Mouse (Mus musculus) layer of hippocampus, postnatal 10 days (tissue): ENCODE data around the gene Gm9508. TPM values are rescaled to one million over a fixed set of nuclear protein-coding genes. Genes with fewer than 3 reads are reported as not detected.

Source experiments
- DNase-seq, 2 experiments: peaks; one replicate each; pipeline ENCODE4 v3.0.0; 2021; ENCODE audit warnings: low spot score in 2 of 2
- total RNA-seq, 2 experiments: library from RNA; stranded (reverse); gene quantifications; 2 replicates each; pipeline ENCODE4 v1.2.3; 2021

The Gm9508 gene
- total RNA-seq, 2 experiments from 2014 or later: not detected

DNA sequence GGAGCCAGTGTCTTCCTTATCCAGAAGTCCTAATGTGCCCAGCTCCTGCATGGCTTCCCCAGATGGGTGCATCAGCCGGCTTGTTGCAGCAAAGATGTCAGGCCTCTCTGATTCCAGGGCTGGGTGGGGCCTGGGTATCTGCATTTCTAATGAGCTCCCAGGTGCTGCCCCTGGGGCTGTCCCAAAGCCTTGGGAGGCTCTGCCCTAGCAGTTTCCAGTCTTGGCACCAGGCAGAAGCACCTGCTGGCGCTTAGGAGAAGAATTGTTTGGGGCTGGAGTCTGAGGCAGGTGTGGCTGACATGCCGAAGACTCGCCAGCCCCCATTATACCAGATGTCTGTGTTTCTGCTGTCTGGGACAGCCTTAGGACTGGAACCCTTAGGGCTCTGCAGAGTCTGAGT lies 26.3 kb downstream of the Gm9508 start:
- DNase-seq: no peak

DNA sequence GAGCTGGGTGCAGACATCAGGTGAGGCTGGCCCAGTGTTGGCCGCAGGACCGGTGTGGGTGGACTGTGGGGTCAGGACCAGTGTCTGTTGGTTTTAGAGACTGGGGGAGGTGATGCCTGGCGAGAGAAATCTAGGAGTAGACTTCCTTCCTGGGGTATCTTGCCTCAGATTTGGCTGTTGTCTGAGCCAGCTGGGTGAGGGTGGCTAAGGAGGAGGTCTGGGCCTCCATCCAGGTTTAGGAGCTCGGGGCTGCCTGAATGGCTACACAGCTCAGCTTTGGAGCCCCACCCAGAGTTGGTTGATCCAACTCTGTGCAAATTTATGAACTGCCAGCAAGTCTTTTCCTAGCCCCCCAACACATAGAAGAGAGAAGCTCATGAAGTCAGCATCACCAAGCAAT lies 29.6 kb downstream of the Gm9508 start:
- no peak for DNase-seq

DNA sequence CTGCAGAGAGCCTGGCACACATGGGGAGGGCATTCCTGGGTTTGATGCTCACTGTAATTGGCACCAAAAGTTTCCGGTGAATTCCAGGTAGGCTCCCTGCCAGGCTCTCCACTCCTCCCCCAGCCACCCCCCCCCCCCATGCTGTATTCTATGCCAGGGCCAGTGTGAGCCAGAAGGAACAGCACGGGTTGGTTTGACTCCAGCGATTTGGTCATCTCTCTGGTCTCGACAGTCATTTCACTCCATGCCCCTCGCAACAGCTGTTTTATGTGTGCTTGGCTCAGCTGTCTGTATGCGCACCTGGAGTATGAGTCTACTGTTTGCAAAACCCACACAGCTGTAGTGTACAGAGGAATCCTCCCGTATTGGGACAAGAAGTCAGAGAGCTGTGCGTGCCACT lies 30.7 kb downstream of the Gm9508 start:
- DNase-seq: no peak

DNA sequence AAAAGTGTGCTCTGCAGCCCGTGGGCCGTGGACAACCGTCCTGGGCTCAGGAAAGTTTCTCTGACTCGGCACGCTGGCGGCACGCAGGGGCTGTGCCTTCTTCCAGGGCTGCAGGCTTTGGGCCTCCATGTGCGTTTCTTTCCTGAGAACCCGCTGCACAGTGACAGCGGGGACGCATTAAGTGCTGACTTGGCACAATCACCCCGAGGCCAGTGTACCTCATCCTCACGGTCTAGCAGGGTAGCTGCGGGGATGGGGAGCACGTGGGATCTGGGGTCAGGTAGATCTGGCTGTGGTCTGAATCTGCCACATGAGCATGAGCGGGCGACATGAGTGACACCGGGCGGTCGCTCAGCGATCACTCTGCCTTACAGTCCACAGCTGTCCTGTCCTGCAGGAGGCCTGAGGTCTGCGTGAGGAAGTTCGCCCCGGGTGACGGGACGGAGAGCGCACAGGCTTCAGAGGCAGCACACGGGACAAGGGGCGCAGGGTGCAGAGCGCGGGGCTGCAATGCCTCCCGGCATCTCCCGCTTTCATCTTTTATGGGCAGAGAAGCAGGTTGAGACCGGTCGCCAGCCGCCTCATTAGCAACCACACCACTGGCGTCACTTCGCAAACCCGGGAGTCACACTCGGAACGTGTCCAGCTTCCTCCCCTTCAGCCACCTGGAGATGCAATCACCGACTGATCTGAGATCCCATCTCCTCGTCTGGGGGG lies 32.9 kb downstream of the Gm9508 start:
- no peak for DNase-seq

DNA sequence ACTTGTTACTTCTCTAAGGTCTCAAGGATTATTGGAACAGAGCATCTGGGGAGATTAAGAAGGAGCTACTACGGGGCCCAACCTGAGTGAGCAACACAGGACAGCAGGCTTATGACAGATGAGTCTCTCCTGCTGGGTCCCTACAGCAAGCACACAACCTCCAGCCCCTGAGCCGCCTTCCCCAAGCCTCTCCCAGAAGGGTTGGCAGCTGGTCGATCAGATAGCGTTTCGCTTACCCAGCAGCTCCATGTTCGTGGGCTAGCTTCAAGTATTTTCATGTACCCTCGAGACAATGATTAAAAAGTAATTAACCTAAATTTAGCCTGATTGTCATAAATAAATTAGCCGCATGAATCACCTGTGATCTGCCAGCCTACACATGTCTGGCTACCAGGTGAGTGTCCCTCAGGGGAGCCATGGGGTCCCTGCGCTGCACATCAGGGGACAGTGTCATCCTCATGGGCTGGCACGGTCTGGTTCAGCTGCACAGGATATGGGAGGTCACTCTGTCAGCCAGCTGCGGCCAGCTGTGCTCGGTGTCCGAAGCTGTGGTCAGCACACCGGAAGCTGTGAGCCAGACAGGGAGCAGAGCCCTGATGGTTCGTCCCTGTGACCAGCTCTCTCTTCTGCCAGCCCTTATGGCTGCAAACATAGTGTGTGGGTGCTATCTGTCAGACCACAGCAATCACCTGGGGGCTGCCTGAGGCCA lies 38.6 kb downstream of the Gm9508 start:
- DNase-seq: no peak

DNA sequence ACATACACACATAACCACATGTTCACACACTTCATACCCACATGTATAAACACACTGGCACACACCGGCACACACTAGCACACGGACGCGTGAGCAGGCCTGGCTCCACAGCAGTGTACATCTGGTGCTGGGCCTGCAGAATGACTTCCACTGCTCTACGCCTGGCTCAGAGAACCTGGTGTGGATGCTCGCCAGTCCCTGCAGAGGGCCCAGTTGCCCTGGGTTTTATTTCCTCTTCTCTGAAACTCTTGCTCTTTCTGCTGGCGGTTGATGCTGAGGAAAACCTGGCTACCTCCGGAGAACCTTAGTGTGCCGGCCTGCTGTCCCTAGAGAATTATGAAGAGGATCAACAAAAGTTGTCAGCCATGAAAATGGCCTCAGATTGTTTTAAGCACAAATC lies 45.0 kb downstream of the Gm9508 start:
- no peak for DNase-seq

DNA sequence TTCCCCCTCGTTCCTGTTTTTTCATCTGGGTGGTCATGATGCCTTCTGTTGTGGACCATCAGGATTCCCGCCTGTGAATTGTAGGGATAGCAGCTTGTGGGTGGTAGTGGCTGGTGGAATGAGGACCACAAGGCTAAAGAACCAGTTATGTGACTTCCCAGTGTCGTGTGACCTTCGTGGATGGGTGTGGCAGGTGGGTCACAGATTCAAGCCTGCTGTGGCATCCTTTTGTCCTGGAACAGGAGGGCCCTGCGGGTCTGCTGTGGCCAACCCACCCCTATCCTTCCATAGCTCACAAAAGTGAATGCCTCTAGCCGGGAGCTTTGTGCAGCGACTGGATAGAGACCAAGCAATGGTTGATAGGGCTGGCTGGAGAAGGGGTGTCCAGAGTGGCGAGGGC lies 49.1 kb downstream of the Gm9508 start:
- no peak for DNase-seq

DNA sequence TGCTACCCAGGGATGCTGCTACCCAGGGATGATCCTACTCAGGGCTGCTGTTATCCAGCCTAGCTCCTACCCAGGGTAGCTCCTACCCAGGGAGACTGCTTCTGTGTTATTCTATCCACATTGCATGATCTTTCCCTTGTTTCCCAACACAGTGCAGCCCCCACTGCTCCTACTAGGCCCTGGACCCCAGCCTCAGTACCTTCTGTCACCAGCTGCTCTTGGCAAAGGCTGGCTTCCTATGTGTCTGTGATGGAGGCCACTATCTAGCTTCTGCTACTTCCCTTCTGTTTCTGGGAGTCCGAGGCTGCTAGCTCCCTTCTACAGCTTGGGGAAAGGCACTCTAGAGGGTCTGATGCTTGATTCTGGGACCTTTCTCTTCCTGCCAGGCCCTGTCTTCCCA lies 49.6 kb downstream of the Gm9508 start:
- no peak for DNase-seq

Other genes starting within 250 kb of the Gm9508 start
- 10 to 100 TPM; 36.5 to 39.7 TPM for gene Fam207a, start 181.4 kb downstream of the Gm9508 start, total RNA-seq
- 1 to 10 TPM; 3.5 to 3.8 TPM for gene Itgb2, start 167.0 kb downstream of the Gm9508 start, total RNA-seq
- gene Pttg1ip, start 115.5 kb downstream of the Gm9508 start, total RNA-seq: 10 to 100 TPM; 71.6 to 82.0 TPM
- gene Sumo3, start 91.1 kb downstream of the Gm9508 start, total RNA-seq: 100 to 1,000 TPM; 129 to 156 TPM
- gene Gm49325, start 91.0 kb downstream of the Gm9508 start, total RNA-seq: 10 to 100 TPM; 17.9 to 34.8 TPM
- gene Ube2g2, start 75.0 kb downstream of the Gm9508 start, total RNA-seq: 10 to 100 TPM; 46.6 to 54.3 TPM
- not detected for gene Tspear, start 10.7 kb downstream of the Gm9508 start, total RNA-seq
- not detected for gene Gm19402, start 6.5 kb downstream of the Gm9508 start, total RNA-seq
- not detected for gene Gm10272, start 9.4 kb upstream of the Gm9508 start, total RNA-seq
- not detected for gene Gm10024, start 14.2 kb upstream of the Gm9508 start, total RNA-seq
- gene Gm10142, start 18.6 kb upstream of the Gm9508 start, total RNA-seq: not detected
- gene Krtap12-1, start 23.4 kb upstream of the Gm9508 start, total RNA-seq: not detected
- gene Gm10100, start 29.3 kb upstream of the Gm9508 start, total RNA-seq: not detected
- gene Gm18596, start 45.4 kb upstream of the Gm9508 start, total RNA-seq: not detected
- not detected for gene Gm9736, start 54.1 kb upstream of the Gm9508 start, total RNA-seq
- gene Gm3233, start 62.4 kb upstream of the Gm9508 start, total RNA-seq: not detected
- gene Gm3238, start 74.1 kb upstream of the Gm9508 start, total RNA-seq: not detected
- not detected for gene Gm7138, start 79.7 kb upstream of the Gm9508 start, total RNA-seq
- gene Gm3250, start 85.3 kb upstream of the Gm9508 start, total RNA-seq: not detected
- gene Gm7137, start 91.0 kb upstream of the Gm9508 start, total RNA-seq: not detected
- gene Gm9639, start 97.8 kb upstream of the Gm9508 start, total RNA-seq: not detected
- gene Gm19668, start 101.9 kb upstream of the Gm9508 start, total RNA-seq: not detected
- gene Gm9507, start 114.6 kb upstream of the Gm9508 start, total RNA-seq: not detected
- not detected for gene Gm2696, start 117.4 kb upstream of the Gm9508 start, total RNA-seq
- gene Krtap10-4, start 129.9 kb upstream of the Gm9508 start, total RNA-seq: not detected
- gene Krtap10-10, start 138.7 kb upstream of the Gm9508 start, total RNA-seq: not detected
- not detected for gene Gm36176, start 149.6 kb upstream of the Gm9508 start, total RNA-seq
- not detected for gene Gm10318, start 155.6 kb upstream of the Gm9508 start, total RNA-seq
- gene Gm3285, start 164.7 kb upstream of the Gm9508 start, total RNA-seq: not detected
- gene Lrrc3, start 205.3 kb upstream of the Gm9508 start, total RNA-seq: 10 to 100 TPM; 19.2 to 20.6 TPM